Mouse (Mus musculus): Measurements from ENCODE around the gene Ddx11. TPM values are rescaled to one million over a fixed set of nuclear protein-coding genes. Genes with fewer than 3 reads are reported as not detected.
A peak's percentile ranks its signal among the peaks of the same experiment; 100 is the strongest.

The Ddx11 gene
- under 1 TPM; 0.11 to 0.81 (median 0.39) TPM for total RNA-seq (2022)

GRCm38 (mm10) chr17:66123066-66123815 lies at the start of gene Ddx11:
TSS of gene Ddx11 (plus strand) at chr17:66123520.
- peak; percentile 86 to 89 for DNase-seq (ENCODE audit: low spot score in 2 of 2)

GRCm38 (mm10) chr17:66073971-66074370 lies 49.3 kb upstream of the Ddx11 start:
- no peak for DNase-seq (ENCODE audit: low spot score in 2 of 2)

- DNase-seq (ENCODE audit: low spot score in 2 of 2) = no peak
These were observed 47.5 kb upstream of the Ddx11 start for GRCm38 (mm10) chr17:66075827-66076173.

GRCm38 (mm10) chr17:66076174-66076927 lies 47.0 kb upstream of the Ddx11 start:
- peak; percentile 29 to 39 for DNase-seq (ENCODE audit: low spot score in 2 of 2)

- peak; percentile 94 to 95 for DNase-seq (ENCODE audit: low spot score in 2 of 2)
These were observed 46.4 kb upstream of the Ddx11 start, which contains the start of gene Ankrd12 for GRCm38 (mm10) chr17:66076934-66077333. TSS of gene Ankrd12 (minus strand) at chr17:66077089.

GRCm38 (mm10) chr17:66077437-66077850 lies 45.9 kb upstream of the Ddx11 start:
- DNase-seq (ENCODE audit: low spot score in 2 of 2) = no peak

- DNase-seq (ENCODE audit: low spot score in 2 of 2) = no peak
These were observed 38.8 kb upstream of the Ddx11 start for GRCm38 (mm10) chr17:66084486-66084885.

- DNase-seq (ENCODE audit: low spot score in 2 of 2) = no peak
These were observed 38.3 kb upstream of the Ddx11 start for GRCm38 (mm10) chr17:66085038-66085437.

GRCm38 (mm10) chr17:66090251-66090650 lies 33.1 kb upstream of the Ddx11 start:
- DNase-seq (ENCODE audit: low spot score in 2 of 2) = no peak

- DNase-seq (ENCODE audit: low spot score in 2 of 2) = no peak
These were observed 31.9 kb upstream of the Ddx11 start for GRCm38 (mm10) chr17:66091392-66091791.

GRCm38 (mm10) chr17:66092065-66092464 lies 31.3 kb upstream of the Ddx11 start:
- DNase-seq (ENCODE audit: low spot score in 2 of 2) = no peak

GRCm38 (mm10) chr17:66092664-66093063 lies 30.7 kb upstream of the Ddx11 start:
- no peak for DNase-seq (ENCODE audit: low spot score in 2 of 2)

- no peak for DNase-seq (ENCODE audit: low spot score in 2 of 2)
These were observed 22.5 kb upstream of the Ddx11 start for GRCm38 (mm10) chr17:66100566-66101379.

- DNase-seq (ENCODE audit: low spot score in 2 of 2) = peak; percentile 83 to 89
These were observed 21.7 kb upstream of the Ddx11 start, which contains the start of gene Ndufv2 for GRCm38 (mm10) chr17:66101380-66102330. TSS of gene Ndufv2 (minus strand) at chr17:66101559.

GRCm38 (mm10) chr17:66104076-66104475 lies 19.2 kb upstream of the Ddx11 start:
- DNase-seq (ENCODE audit: low spot score in 2 of 2) = no peak

GRCm38 (mm10) chr17:66106601-66107267 lies 16.6 kb upstream of the Ddx11 start:
- no peak for DNase-seq (ENCODE audit: low spot score in 2 of 2)

- no peak for DNase-seq (ENCODE audit: low spot score in 2 of 2)
These were observed 15.9 kb upstream of the Ddx11 start for GRCm38 (mm10) chr17:66107466-66107865.

GRCm38 (mm10) chr17:66108198-66108597 lies 15.1 kb upstream of the Ddx11 start:
- DNase-seq (ENCODE audit: low spot score in 2 of 2) = no peak

- no peak for DNase-seq (ENCODE audit: low spot score in 2 of 2)
These were observed 12.6 kb upstream of the Ddx11 start for GRCm38 (mm10) chr17:66110746-66111145.

- peak; percentile 73 to 80 for DNase-seq (ENCODE audit: low spot score in 2 of 2)
These were observed 11.8 kb upstream of the Ddx11 start, which contains the start of gene Washc1 for GRCm38 (mm10) chr17:66111402-66111959. TSS of gene Washc1 (plus strand) at chr17:66111545.

Data from gastrocnemius, adult 8-10 months (tissue).